Mouse (Mus musculus): ENCODE measurements around the gene Kcnip3.

DNA sequence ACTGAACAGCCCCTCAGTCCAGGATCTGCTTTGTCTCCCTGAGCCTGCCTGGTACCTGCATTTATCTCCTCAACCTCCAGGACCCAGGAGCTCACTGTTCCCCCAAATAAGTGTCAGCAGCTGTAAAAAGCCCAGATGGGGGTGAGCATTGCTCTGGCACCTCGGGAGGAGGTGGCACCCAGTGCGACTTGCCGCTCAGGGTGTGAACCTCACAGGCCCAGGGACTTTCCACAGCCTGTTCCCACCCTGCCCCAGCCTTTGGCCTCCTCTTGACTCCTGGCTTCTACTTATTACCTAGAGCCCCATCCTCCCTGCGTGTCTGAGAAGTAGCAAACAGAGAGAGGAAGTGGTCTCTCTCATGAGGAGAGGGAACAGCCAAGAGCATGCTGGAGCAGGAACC is 16.7 kb downstream of the Kcnip3 start:
- no peak for TF ChIP-seq CTCF (IDR thresholded peaks at IDR 0.05; ENCODE audit: low read depth)
- no peak for TF ChIP-seq EP300 (optimal IDR thresholded peaks at IDR 0.05)
